Mouse (Mus musculus) bone marrow, adult 2 months (tissue): ENCODE data around the gene Decr2. TPM values are rescaled to one million over a fixed set of nuclear protein-coding genes. Genes with fewer than 3 reads are reported as not detected.

ENCODE experiments used
- H3K27ac ChIP-seq: fragments of 200-500 bp; 2 replicates; pipeline ENCODE4 v1.5.1; 2012; ENCODE audit warnings: low read depth, mild to moderate bottlenecking, control low read depth, inconsistent platforms, low read length; ENCODE audit not compliant: control insufficient read depth, poor library complexity, insufficient read depth
- H3K4me1 ChIP-seq: fragments of 200-500 bp; 2 replicates; pipeline ENCODE4 v1.6.1; 2011; ENCODE audit warnings: low read length; ENCODE audit not compliant: control insufficient read depth, insufficient read depth
- H3K4me3 ChIP-seq: fragments of 200-500 bp; replicated peaks from 2 replicates; pipeline ENCODE3; 2011; ENCODE audit warnings: mild to moderate bottlenecking, low read depth, low read length, control low read depth; ENCODE audit not compliant: control insufficient read depth
- CTCF ChIP-seq: fragments of 200-500 bp; IDR thresholded peaks from 2 replicates; pipeline ENCODE4 v1.5.1; 2011; ENCODE audit warnings: low read length, control low read depth; ENCODE audit not compliant: control insufficient read depth, insufficient read depth
- POLR2A ChIP-seq: fragments of 200-500 bp; IDR thresholded peaks from 2 replicates; pipeline ENCODE4 v1.6.1; 2011; ENCODE audit warnings: low read depth, mild to moderate bottlenecking, control low read depth, low read length, borderline replicate concordance; ENCODE audit not compliant: control insufficient read depth
- WGBS: fragments of 180-500 bp; shearing (Covaris S2); methylation state at CpG from one replicate; pipeline ENCODE4 v1.1.7; 2018; 5-methylcytosine and 5-hydroxymethylcytosine counted together
- polyA plus RNA-seq: library from polyadenylated mRNA; stranded (reverse); fragments of >200 nt; gene quantifications from 2 replicates; pipeline ENCODE4 v1.2.4, GENCODE M21; 2011; ENCODE audit warnings: low replicate concordance; ENCODE audit not compliant: missing spikeins, insufficient read depth, insufficient read length

Decr2 gene
- polyA plus RNA-seq, 1 experiment: 5.6 TPM

DNA sequence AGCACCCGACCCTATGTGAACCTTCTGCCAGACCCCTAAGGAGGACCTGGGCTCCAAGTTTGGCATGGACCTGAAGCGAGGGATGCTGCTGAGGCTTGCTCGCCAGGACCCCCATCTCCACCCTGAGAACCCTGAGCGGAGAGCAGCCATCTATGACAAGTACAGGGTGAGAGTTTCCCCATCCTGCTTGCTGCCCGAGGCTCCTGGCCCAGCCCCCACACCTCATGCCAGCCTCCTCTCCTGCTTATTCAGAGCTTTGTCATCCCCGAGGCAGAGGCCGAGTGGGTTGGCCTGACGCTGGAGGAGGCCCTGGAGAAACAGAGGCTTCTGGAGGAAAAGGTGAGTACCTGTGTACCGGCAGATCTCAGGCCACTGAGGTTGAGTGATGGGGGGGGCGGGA is 35.1 kb upstream of the Decr2 start:
- Histone ChIP-seq H3K4me1 (peaks cover 1% of the 10 kb centered on the region; the same call in 1 of the 2 replicates), H3K4me3 (no peak overlapping the region), H3K27ac (no peak overlapping the region)
- TF ChIP-seq POLR2A (no peak), CTCF (no peak)
- 89% methylated on average over 10 of the region's 10 CpGs for WGBS

DNA sequence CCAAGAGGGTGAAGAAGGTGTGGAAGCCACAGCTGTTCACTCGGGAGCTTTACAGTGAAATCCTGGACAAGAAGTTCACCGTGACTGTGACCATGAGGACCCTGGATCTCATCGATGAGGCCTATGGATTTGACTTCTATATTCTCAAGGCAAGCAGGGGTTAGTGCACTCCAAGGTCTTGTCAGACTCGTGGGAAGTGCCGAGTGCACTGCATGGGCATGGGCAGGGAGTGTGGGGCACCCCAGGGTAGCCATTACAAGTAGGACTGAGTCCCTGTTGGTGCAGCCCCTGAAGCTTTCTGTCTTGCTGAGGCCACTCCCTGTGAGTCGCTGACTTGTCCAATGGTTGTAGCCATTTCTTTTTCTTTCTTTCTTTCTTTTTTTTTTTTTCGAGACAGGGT is 34.4 kb upstream of the Decr2 start:
- no peak overlapping the region for H3K27ac ChIP-seq
- WGBS: 72% methylated on average over 7 of the region's 7 CpGs
- H3K4me1 ChIP-seq: peaks cover 1% of the 10 kb centered on the region; the same call in 1 of the 2 replicates
- peak overlapping the region; percentile 98 for H3K4me3 ChIP-seq
- TF ChIP-seq CTCF: no peak
- no peak for TF ChIP-seq POLR2A

DNA sequence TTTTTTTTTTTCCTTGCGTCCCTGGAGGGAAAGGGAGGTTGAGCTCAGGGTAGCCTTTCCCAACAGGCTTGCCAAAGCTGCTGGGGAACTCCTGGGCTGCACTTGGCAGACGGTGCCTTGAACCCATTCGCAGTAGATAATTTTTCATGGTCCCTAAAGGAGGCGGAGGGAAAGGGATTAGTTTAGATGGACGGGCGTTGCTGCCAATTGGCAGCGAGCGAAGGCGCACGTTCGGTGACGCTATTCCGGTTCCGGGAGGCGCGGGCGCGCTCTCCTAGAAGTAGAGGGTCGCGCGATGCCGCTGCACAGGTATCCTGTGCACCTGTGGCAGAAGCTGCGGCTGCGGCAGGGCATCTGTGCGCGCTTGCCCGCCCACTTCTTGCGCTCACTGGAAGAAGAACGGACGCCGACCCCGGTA is 33.1 kb upstream of the Decr2 start, which contains the start of gene Mrpl28:
Gene Mrpl28, plus strand, starts transcription at position 234 of the 418 bp plus-strand sequence.
- Histone ChIP-seq H3K27ac (peak within 1 kb of the TSS; percentile 52), H3K4me1 (peaks cover 1% of the 10 kb centered on the region; the same call in 1 of the 2 replicates), H3K4me3 (peak within 1 kb of the TSS; percentile 98)
- WGBS: under 1% methylated on average over 32 of the region's 32 CpGs
- TF ChIP-seq CTCF: peak; percentile 13; the same call in 1 of the 2 replicates
- peak; percentile 90; the same call in 1 of the 2 replicates for TF ChIP-seq POLR2A

DNA sequence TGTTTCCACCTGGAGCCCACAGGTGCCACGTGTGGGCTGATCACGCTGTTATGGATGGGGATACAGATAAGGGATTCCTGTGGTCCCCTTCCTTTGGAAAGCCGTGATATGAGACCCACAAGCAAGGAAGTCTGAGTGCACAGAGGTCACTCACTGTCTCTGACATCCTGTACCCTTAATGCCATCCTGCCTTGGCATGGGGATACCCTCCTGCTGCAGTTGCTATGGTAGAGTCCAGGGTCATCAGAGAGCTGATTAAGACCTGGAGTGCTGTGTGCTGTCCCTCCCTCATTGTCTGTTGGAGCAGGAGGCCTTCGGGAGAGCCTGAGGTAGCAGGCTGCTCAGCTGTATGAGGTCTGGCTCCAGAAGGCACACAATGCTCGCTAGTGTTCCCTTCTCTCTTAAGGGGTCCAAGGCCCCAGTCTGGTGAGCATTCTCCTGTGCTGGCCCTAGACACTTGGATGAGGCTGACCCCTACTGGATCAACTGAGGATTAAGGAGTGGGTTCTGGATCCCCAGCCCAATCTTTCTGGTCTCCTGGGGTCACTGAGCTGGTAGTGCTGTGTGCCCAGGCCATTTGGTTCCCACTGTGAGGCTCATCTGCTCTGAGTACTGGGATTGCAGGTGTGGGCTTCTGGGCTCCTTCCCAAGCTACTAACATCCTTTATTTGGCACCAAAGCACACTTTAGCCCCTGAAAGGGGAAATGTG is 32.4 kb upstream of the Decr2 start:
- H3K4me3 ChIP-seq: no peak overlapping the region
- no peak for TF ChIP-seq POLR2A
- no peak for TF ChIP-seq CTCF
- WGBS: 69% methylated on average over 5 of the region's 5 CpGs
- no peak overlapping the region for H3K27ac ChIP-seq
- peaks cover 1% of the 10 kb centered on the region; the same call in 1 of the 2 replicates for H3K4me1 ChIP-seq

DNA sequence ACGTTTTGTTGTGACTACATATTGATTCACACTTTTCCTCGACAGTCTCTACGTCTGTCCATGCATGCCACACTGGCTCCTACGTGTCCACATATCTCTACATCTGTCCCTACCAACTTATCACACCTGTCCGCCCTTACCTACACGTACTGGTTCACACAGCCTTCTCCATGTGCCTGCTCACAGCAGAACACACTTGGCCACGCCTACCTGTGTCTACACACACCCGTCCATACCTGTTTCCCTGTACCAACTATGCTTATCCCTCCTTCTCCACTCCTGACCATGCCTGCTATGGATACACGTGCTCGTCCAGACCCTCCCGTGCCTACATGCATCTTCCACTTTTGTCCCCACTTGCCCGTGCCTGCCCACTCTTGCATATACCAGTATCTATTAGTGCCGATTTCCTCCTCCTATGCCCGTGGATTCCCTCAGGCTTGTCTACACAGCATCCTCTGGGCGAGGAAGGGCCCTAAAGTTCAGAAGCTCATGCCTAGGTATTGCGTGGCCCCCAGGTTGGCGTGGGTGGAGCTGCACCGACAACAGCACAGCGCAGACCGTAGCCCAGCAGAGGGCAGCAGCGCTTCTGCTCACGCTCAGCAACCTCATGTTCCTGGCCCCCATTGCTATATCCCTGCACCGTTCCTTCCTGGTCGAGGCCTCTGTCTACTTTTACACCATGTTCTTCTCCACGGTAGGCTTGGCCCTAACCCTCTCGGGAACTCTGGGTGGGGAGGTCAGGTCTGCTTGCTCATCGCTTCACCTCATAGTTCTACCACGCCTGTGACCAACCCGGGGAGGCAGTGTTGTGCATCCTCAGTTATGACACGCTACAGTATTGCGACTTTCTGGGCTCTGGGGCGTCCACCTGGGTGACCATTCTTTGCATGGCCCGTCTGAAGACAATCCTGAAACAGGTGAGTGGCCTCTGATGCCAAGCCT is 29.9 kb upstream of the Decr2 start:
- no peak overlapping the region for H3K27ac ChIP-seq
- TF ChIP-seq POLR2A (no peak), CTCF (peak; percentile 95)
- 35% methylated on average over 33 of the region's 33 CpGs for WGBS
- H3K4me1 ChIP-seq: peaks cover 1% of the 10 kb centered on the region; the same call in 1 of the 2 replicates
- H3K4me3 ChIP-seq: no peak overlapping the region

DNA sequence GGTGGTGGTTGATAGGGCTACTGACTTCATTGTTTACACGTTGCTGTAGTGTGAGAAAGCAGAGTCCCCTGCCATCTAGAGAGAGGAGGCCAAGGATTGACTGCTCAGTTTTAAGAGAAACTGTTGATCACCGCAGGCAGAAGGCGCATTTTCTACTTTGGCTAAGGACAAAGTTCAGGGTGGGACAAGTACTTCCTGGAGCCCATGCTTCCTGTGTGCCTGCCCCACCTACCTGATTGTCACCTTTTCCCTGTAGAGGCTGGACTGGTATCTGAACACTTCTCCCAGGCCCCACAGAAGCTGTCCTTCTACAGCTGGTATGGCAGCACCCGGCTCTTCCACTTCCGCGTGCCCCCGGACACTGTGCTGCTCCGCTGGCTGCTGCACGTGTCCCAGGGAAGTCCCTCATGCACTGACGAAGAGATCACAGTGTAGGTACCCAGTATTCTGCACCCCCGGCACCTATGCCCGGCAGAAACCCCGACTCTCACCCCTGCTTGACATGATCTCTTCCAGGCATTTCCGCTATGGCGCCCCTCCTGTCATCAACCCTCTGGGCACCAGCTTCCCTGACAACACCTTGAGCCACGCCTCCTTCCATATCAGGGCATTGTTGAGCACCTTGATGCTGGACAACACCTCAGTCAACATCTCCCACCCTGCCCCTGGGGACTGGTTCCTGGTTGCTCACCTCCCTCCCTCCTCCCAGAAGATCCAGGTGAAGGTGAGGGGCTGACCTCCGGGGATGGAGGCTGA is 26.5 kb upstream of the Decr2 start:
- no peak overlapping the region for H3K27ac ChIP-seq
- WGBS: 89% methylated on average over 17 of the region's 17 CpGs
- H3K4me3 ChIP-seq: no peak overlapping the region
- TF ChIP-seq POLR2A: no peak
- no peak for TF ChIP-seq CTCF
- no peaks in the 10 kb centered on the region; the same call in 1 of the 2 replicates for H3K4me1 ChIP-seq

DNA sequence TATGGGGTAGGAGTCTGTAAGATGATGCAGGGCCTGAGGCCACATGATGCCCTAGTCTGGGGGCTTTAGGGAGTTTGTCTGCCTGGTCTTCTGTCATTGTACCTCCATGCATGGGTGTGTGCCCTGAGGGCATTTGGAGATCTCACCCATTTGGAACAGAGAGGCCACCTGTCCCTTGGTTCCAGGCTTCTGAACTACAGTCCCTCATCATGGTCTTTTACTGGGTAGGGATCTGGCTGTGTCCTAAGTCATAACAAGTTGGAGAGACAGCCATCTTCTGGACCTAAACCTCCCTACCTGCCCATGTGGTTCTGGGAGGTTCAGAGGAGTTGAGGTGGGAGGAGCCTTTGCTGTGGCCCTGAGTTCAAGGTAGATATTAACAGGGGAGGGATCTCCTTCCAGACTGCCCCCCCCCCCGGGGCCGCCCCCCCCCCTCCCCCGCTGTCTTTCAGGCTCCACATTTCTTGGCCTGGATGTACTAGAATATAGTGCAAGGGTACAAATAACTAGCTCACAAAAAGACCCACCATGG is 25.9 kb upstream of the Decr2 start:
- H3K27ac ChIP-seq: no peak overlapping the region
- WGBS: 49% methylated on average over 3 of the region's 3 CpGs
- no peak overlapping the region for H3K4me3 ChIP-seq
- TF ChIP-seq POLR2A (no peak), CTCF (no peak)
- no peaks in the 10 kb centered on the region; the same call in 1 of the 2 replicates for H3K4me1 ChIP-seq
